Mouse (Mus musculus) testis, adult 2 months (tissue): ENCODE results near the gene Rnf126. TPM values are rescaled to one million over a fixed set of nuclear protein-coding genes. Genes with fewer than 3 reads are reported as not detected.

Experiments used
- H3K27ac ChIP-seq: fragments of 200-500 bp; 2 replicates; pipeline ENCODE4 v1.5.1; 2012; ENCODE audit warnings: low read depth, low read length; ENCODE audit not compliant: control insufficient read depth, insufficient read depth
- H3K27me3 ChIP-seq: fragments of 200-500 bp; 2 replicates; pipeline ENCODE4 v1.6.1; 2012; ENCODE audit warnings: mild to moderate bottlenecking, low read length, moderate library complexity; ENCODE audit not compliant: control insufficient read depth, insufficient read depth
- H3K36me3 ChIP-seq: fragments of 200-500 bp; 2 replicates; pipeline ENCODE4 v1.6.1; 2012; ENCODE audit warnings: mild to moderate bottlenecking, low read length; ENCODE audit not compliant: control insufficient read depth, insufficient read depth
- H3K4me1 ChIP-seq: fragments of 200-500 bp; 2 replicates; pipeline ENCODE4 v1.6.1; 2012; ENCODE audit warnings: low read length; ENCODE audit not compliant: control insufficient read depth, insufficient read depth
- H3K4me3 ChIP-seq: fragments of 200-500 bp; 2 replicates; pipeline ENCODE4 v1.5.1; 2012; ENCODE audit warnings: low read depth, mild to moderate bottlenecking, low read length, moderate library complexity, mixed read lengths; ENCODE audit not compliant: control insufficient read depth
- CTCF ChIP-seq: fragments of 200-500 bp; IDR thresholded peaks from 2 replicates; pipeline ENCODE4 v1.5.1; 2012; ENCODE audit warnings: low read depth, mild to moderate bottlenecking, inconsistent platforms, low read length, moderate library complexity; ENCODE audit not compliant: control insufficient read depth, insufficient read depth, insufficient replicate concordance
- POLR2A ChIP-seq: fragments of 200-500 bp; IDR thresholded peaks from 2 replicates; pipeline ENCODE4 v1.6.1; 2012; ENCODE audit warnings: low read depth, mild to moderate bottlenecking, inconsistent platforms, low read length, moderate library complexity; ENCODE audit not compliant: control insufficient read depth
- polyA plus RNA-seq: library from polyadenylated mRNA; depleted of rRNA; stranded (reverse); fragments of >200 nt; gene quantifications from 2 replicates; pipeline ENCODE4 v1.2.3, GENCODE M21; 2012

Gene Rnf126
- polyA plus RNA-seq, 1 experiment = 989 TPM

DNA sequence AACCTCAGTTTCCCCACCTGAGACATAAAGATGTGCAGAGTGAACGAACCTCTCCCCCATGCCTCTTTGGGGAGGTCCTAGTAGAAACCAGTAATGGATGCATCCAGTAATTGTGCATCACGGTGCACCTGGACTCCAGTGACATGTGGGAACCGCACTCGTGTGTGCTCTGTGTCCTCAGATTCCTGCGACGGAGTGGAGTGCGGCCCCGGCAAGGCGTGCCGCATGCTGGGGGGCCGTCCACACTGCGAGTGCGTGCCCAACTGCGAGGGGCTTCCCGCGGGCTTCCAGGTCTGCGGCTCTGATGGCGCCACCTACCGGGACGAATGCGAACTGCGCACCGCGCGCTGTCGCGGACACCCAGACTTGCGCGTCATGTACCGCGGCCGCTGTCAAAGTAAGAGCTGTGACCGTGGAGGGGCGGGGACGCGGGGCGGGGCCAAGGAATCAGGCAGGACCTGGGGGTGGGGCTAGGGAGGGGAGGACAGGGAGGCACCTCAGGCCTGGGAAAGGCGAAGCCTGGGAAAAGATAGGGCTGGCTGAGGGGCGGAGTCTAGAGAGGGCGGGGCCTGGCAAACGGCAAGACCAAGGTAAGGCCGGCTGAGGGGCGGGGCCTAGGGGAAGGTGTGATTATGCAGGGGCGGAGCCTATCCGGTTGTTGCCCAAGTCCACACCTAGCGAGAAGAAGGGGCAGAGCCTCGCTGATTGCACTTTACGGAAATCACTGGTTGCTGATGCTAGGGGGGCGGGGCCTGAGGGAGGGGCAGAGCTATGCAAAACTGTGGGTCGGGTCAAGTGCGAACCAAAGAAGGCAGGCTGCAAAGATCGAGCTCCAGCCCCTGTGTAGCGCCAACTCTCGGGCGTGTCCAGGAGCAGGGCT, 13.3 kb upstream of the Rnf126 start:
- H3K27ac ChIP-seq = peak overlapping the region; percentile 3

DNA sequence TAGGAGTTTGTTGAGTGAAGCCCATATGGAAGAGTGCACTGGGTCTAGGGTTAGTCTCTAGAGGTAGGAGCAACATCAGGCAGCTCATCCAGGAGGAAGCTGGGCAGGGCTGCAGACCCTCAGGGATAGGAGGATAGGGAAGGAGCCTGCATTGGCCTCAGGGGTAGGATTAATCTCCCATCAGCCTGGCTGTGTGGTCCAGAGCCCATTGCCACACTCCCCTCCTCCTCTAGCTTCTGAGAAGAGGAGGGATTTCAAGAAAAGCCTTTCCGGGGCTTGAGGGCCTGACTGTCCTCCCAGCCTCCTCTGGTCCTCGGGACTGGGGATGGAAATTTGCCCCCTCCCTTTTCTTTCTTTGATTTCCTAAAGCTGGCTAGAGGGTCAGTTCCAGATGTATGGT, 12.4 kb upstream of the Rnf126 start:
- peaks cover 32% of the 10 kb centered on the region for H3K4me1 ChIP-seq
- H3K27ac ChIP-seq = no peak overlapping the region
- TF ChIP-seq CTCF (no peak), POLR2A (no peak)
- no peaks in the 10 kb centered on the region for H3K36me3 ChIP-seq
- H3K27me3 ChIP-seq = no peaks in the 10 kb centered on the region
- H3K4me3 ChIP-seq = no peak overlapping the region

More for the DNA sequence above, 13.3 kb upstream of the Rnf126 start:
- no peaks in the 10 kb centered on the region for H3K36me3 ChIP-seq
- no peaks in the 10 kb centered on the region for H3K27me3 ChIP-seq
- H3K4me1 ChIP-seq = peaks cover 29% of the 10 kb centered on the region
- TF ChIP-seq POLR2A = no peak
- peak; percentile 92 for TF ChIP-seq CTCF
- H3K4me3 ChIP-seq = peak overlapping the region; percentile 73

DNA sequence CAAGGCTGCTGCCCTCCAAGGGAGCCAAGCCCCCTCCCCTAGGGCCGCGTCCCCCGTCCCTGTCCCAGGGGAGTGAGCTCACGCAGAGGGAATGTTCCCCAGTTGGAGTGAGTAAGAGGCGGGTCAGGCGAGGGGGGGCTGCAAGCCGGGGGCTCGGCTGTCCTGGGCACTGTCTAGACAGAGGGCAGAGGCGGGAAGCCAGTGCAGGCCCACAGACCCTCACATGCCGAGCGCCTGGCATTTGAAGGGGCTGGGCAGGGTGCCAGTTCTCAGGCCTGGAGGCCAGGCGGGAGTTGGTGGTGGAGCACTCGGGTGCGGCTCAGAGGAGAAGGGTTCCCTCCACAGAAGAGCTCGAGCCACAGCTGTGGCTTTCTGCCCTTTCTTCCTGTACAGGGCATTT, 11.3 kb upstream of the Rnf126 start:
- Histone ChIP-seq H3K27me3 (no peaks in the 10 kb centered on the region), H3K4me1 (peaks cover 34% of the 10 kb centered on the region), H3K36me3 (no peaks in the 10 kb centered on the region), H3K27ac (no peak overlapping the region), H3K4me3 (no peak overlapping the region; the same call in 1 of the 2 replicates)
- TF ChIP-seq CTCF (no peak), POLR2A (no peak)

DNA sequence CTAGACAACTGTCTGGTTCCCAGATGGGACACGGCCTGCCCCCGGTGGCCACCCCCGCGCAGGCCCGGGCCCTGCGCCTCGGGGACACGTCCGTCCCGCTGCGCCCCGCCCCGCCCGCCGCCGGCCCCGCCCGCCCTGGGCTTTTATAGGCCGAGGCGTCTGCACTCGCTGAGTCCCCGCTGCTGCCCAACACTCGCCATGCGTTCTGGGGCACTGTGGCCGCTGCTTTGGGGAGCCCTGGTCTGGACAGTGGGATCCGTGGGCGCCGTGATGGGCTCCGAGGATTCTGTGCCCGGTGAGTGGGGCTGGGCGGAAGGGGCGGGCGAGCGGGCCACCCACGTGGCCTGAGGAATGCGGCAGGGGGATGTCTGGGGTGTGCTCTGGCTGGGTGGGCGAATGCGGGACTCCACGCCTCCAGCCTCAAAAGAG, 10.4 kb upstream of the Rnf126 start, which contains the start of gene Fstl3:
Fstl3 (plus strand) TSS at position 170 of the 429 bp plus-strand sequence.
- peaks cover 35% of the 10 kb centered on the region for H3K4me1 ChIP-seq
- no peaks in the 10 kb centered on the region for H3K36me3 ChIP-seq
- H3K27me3 ChIP-seq = no peaks in the 10 kb centered on the region
- peak within 1 kb of the TSS; percentile 59 for H3K4me3 ChIP-seq
- no peak within 1 kb of the TSS for H3K27ac ChIP-seq
- TF ChIP-seq POLR2A = no peak
- TF ChIP-seq CTCF = no peak

DNA sequence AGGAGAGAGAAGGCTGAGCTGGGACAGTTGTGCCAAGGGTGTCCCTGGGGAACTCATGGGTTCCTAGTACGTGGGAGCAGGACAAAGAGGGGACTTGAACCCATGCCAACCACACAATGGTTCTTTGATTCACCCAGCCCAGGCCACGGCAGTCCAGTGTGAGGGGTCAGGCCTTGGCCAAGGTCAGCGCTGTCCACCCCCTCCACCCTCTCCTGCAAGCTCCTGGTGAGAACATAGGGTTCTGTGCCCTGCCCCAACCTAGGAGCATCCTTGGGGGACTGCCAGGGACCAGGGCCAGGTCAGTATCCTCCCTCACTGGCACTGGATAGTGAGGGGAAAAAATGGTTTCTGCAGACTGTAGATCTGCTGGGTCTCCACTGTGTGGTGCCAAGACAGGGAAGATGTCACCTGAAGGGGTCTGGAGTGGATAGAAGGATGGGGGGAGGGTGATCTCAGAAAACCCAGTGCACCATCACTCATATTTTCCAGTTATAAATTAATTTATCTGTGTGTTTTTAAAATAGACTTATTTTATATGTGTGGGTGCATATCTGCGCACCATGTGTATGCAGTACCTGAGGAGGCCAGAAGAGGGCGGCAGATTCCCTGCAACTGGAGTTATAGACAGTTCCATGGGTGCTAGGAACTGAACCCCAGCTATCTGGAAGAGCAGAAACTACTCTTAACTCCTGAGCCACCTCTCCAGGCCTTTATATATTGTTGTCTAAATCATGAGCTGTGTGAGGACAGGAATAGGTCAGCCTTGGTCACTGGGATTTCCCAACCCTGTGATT, 7.9 kb upstream of the Rnf126 start:
- no peak for TF ChIP-seq POLR2A
- TF ChIP-seq CTCF = peak; percentile 71; the same call in 1 of the 2 replicates
- no peaks in the 10 kb centered on the region for H3K36me3 ChIP-seq
- no peak overlapping the region for H3K27ac ChIP-seq
- no peaks in the 10 kb centered on the region for H3K27me3 ChIP-seq
- no peak overlapping the region for H3K4me3 ChIP-seq
- peaks cover 22% of the 10 kb centered on the region for H3K4me1 ChIP-seq

DNA sequence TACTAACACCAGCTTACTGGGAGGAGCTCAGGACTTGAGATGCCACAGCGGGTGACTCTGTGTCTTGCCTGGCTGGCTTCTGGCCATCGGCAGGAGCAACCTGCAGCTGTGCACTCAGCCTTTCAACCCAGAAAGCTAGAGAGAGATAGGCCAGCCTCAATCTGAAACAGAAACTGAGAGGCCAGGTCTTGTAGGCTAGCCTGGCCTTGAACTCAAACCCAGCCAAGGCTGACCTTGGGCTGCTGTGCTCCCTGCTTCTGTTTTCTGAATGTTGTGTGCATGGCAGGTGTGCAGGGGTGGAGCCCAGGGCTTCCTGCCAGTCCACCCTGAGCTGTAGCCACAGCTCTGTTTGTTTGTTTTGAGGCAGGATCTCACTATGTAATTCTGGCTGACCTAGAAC, 6.5 kb upstream of the Rnf126 start:
- Histone ChIP-seq H3K36me3 (no peaks in the 10 kb centered on the region), H3K4me1 (peaks cover 21% of the 10 kb centered on the region), H3K4me3 (no peak overlapping the region), H3K27me3 (no peaks in the 10 kb centered on the region), H3K27ac (peak overlapping the region; percentile 37; the same call in 1 of the 2 replicates)
- TF ChIP-seq CTCF (no peak), POLR2A (no peak)

DNA sequence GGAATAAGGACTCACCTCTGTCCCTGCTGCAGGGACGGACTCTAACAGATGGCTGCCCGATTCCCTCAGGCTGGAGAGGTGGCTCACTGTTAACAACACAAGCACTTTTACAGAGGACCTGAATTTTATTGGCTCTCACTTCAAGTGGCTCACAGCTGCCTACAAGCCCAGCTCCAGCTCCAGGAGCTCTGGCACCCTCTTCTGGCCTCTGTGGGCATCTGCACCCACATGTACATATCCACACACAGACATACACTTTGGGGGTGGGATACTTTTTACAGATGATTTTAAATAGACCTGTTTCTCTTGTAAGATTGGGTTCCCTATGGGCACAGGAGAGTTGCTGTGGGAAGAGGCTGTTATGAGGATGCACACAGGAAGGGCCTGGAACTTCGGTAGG, 5.6 kb upstream of the Rnf126 start:
- Histone ChIP-seq H3K27me3 (no peaks in the 10 kb centered on the region), H3K4me3 (no peak overlapping the region), H3K36me3 (no peaks in the 10 kb centered on the region), H3K27ac (no peak overlapping the region), H3K4me1 (peaks cover 16% of the 10 kb centered on the region)
- TF ChIP-seq CTCF = peak; percentile 23; the same call in 1 of the 2 replicates
- no peak for TF ChIP-seq POLR2A
